Comparison of ENCODE assay signal across 8 mouse cellular contexts in the genomic region with DNA sequence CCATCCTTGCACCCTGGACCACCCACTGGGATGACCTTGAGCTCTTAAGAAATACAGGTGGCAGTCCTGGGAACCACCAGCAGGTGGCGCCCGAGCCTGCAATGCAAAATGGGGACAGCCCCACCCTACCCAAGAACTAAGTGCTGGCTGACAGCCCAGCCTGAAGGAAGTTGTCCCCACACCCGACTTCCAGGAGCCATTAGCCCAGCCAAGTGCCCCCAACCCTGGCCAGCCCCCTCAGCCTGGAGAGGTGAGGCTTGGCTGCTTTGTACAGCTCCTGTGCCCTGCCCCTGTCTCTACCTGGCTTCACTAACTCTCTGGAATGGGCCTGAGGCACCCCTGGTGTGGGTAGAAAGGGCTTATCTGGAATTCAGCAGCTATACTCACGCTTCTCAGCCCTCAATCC. TPM values are rescaled to one million over a fixed set of nuclear protein-coding genes. Genes with fewer than 3 reads are reported as not detected.
DNase-seq lines count a peak whose midpoint lies in the region; ATAC-seq and TF ChIP-seq lines count a peak whose summit lies in the region.

No protein-coding gene starts in this region.

- H3K9ac ChIP-seq in heart, embryonic 12.5 days: peak overlapping the region; percentile 33; the same call in 1 of the 2 replicates
- 0 out of 2 replicates have a peak overlapping the region, but pooled peaks have one; percentile 13 for H3K9ac ChIP-seq in kidney, postnatal 0 days (ENCODE audit: low read depth, low read length)
- no peak overlapping the region for H3K9ac ChIP-seq in liver, embryonic 11.5 days (ENCODE audit: low read depth, low read length)
- no peak overlapping the region for H3K9ac ChIP-seq in stomach, embryonic 15.5 days

- DNase-seq in brain, adult 2 months (ENCODE audit: low read depth, low spot score): peak; percentile 93
- peak; percentile 95 for DNase-seq in kidney, postnatal 0 days (ENCODE audit: low spot score)
- DNase-seq in liver, embryonic 11.5 days (ENCODE audit: low spot score): peak; percentile 84
- peak; percentile 83 to 89 for DNase-seq in natural killer cell, adult 2 months (ENCODE audit: low spot score in 2 of 2)

- no peaks in the 10 kb centered on the region for H3K79me2 ChIP-seq in C2C12 (ENCODE audit: control insufficient read depth, insufficient read depth)

- H3K4me3 ChIP-seq in C2C12 (ENCODE audit: insufficient read depth, poor library complexity, severe bottlenecking): no peak overlapping the region
- H3K4me3 ChIP-seq in heart, embryonic 12.5 days: no peak overlapping the region
- H3K4me3 ChIP-seq in kidney, postnatal 0 days (replicated peaks; ENCODE audit: low read depth, low read length): no peak overlapping the region
- H3K4me3 ChIP-seq in liver, embryonic 11.5 days (ENCODE audit: low read depth, low read length): no peak overlapping the region
- no peak overlapping the region for H3K4me3 ChIP-seq in stomach, embryonic 15.5 days (replicated peaks)

- H3K4me2 ChIP-seq in heart, embryonic 12.5 days: peak overlapping the region; percentile 16; the same call in 1 of the 2 replicates
- peak overlapping the region; percentile 38; the same call in 1 of the 2 replicates for H3K4me2 ChIP-seq in kidney, postnatal 0 days (ENCODE audit: low read length)
- H3K4me2 ChIP-seq in liver, embryonic 11.5 days: no peak overlapping the region
- peak overlapping the region; percentile 46; the same call in 1 of the 2 replicates for H3K4me2 ChIP-seq in stomach, embryonic 15.5 days

- H3K27ac ChIP-seq in heart, embryonic 12.5 days (ENCODE audit: poor library complexity, severe bottlenecking): peak overlapping the region; percentile 48; the same call in 1 of the 2 replicates
- peak overlapping the region; percentile 81 for H3K27ac ChIP-seq in kidney, postnatal 0 days
- no peak overlapping the region for H3K27ac ChIP-seq in liver, embryonic 11.5 days (ENCODE audit: low read depth, low read length)
- H3K27ac ChIP-seq in stomach, embryonic 15.5 days: peak overlapping the region; percentile 72

- peaks cover 1% of the 10 kb centered on the region for H3K79me3 ChIP-seq in C2C12 (ENCODE audit: low read depth)

- H3K36me3 ChIP-seq in C2C12 (ENCODE audit: control insufficient read depth, insufficient read depth): peaks cover 5% of the 10 kb centered on the region
- H3K36me3 ChIP-seq in heart, embryonic 12.5 days: peaks cover 16% of the 10 kb centered on the region
- H3K36me3 ChIP-seq in kidney, postnatal 0 days (ENCODE audit: insufficient read depth, low read length): no peaks in the 10 kb centered on the region
- H3K36me3 ChIP-seq in liver, embryonic 11.5 days (ENCODE audit: control insufficient read depth, insufficient read depth, low read length): no peaks in the 10 kb centered on the region
- H3K36me3 ChIP-seq in stomach, embryonic 15.5 days: no peaks in the 10 kb centered on the region; the same call in none of the 2 replicates

- H3K9me3 ChIP-seq in heart, embryonic 12.5 days (replicated peaks): no peaks in the 10 kb centered on the region
- H3K9me3 ChIP-seq in kidney, postnatal 0 days (replicated peaks; ENCODE audit: low read length): no peaks in the 10 kb centered on the region
- H3K9me3 ChIP-seq in liver, embryonic 11.5 days (ENCODE audit: control insufficient read depth, low read length): no peaks in the 10 kb centered on the region
- no peaks in the 10 kb centered on the region for H3K9me3 ChIP-seq in stomach, embryonic 15.5 days

- peaks cover 50% of the 10 kb centered on the region for H3K4me1 ChIP-seq in heart, embryonic 12.5 days (replicated peaks)
- peaks cover 49% of the 10 kb centered on the region for H3K4me1 ChIP-seq in kidney, postnatal 0 days (replicated peaks; ENCODE audit: insufficient read depth, low read length)
- peaks cover 21% of the 10 kb centered on the region for H3K4me1 ChIP-seq in liver, embryonic 11.5 days (replicated peaks; ENCODE audit: control insufficient read depth, insufficient read depth, low read length)
- peaks cover 66% of the 10 kb centered on the region for H3K4me1 ChIP-seq in stomach, embryonic 15.5 days

- peak; percentile 72 for TF ChIP-seq CTCF in C2C12 (IDR thresholded peaks at IDR 0.05; ENCODE audit: control insufficient read depth, insufficient read depth, insufficient read length)
- TF ChIP-seq CTCF in kidney, postnatal 0 days (IDR thresholded peaks at IDR 0.05; ENCODE audit: low read depth): peak; percentile 99

- peak; percentile 77 for ATAC-seq in erythroblast, adult 5-6 weeks (replicated peaks; ENCODE audit: low FRiP score, poor library complexity, severe bottlenecking)
- ATAC-seq in heart, embryonic 12.5 days (ENCODE audit: insufficient number of reproducible peaks, low FRiP score): peak; percentile 72
- peak; percentile 81 for ATAC-seq in kidney, postnatal 0 days (replicated peaks; ENCODE audit: low FRiP score, low read depth)
- peak; percentile 52 for ATAC-seq in liver, embryonic 11.5 days (replicated peaks; ENCODE audit: low FRiP score)
- ATAC-seq in stomach, embryonic 15.5 days (ENCODE audit: insufficient read depth, low FRiP score, low read depth): peak; percentile 17; the same call in 1 of the 2 replicates

- no peak overlapping the region for H3ac ChIP-seq in C2C12 (ENCODE audit: control insufficient read depth, insufficient read length, low read depth)

- WGBS in heart, embryonic 12.5 days: 3% methylated on average over 4 of the region's 4 CpGs
- 8% methylated on average over 4 of the region's 4 CpGs for WGBS in kidney, postnatal 0 days
- 6% methylated on average over 4 of the region's 4 CpGs for WGBS in liver, embryonic 11.5 days
- WGBS in stomach, embryonic 15.5 days: 4% methylated on average over 4 of the region's 4 CpGs

- H3K27me3 ChIP-seq in C2C12 (ENCODE audit: control insufficient read depth, insufficient read depth, insufficient read length): no peaks in the 10 kb centered on the region
- peaks cover 5% of the 10 kb centered on the region; the same call in 1 of the 2 replicates for H3K27me3 ChIP-seq in heart, embryonic 12.5 days (replicated peaks)
- no peaks in the 10 kb centered on the region for H3K27me3 ChIP-seq in kidney, postnatal 0 days (ENCODE audit: insufficient read depth, low read length)
- no peaks in the 10 kb centered on the region for H3K27me3 ChIP-seq in liver, embryonic 11.5 days (replicated peaks; ENCODE audit: control insufficient read depth, insufficient read depth, low read length)
- H3K27me3 ChIP-seq in stomach, embryonic 15.5 days (replicated peaks): no peaks in the 10 kb centered on the region

TF ChIP-seq in C2C12, 6 proteins besides CTCF, POLR2A, EP300 and RAD21 (continues in another document):
- TF ChIP-seq MAX (IDR thresholded peaks at IDR 0.05) (no peak), MYOD1 (IDR thresholded peaks at IDR 0.05; ENCODE audit: control insufficient read depth, insufficient read length, low read depth) (no peak)

RNA-seq across cellular contexts. Expression of a gene that starts 4.1 kb away (rescaled TPM):
- 0.56 TPM for polyA plus RNA-seq in C2C12 (2012; fragmentation: generic; extraction: Trizol)
- 0.21 TPM in 1 of 2 replicates, not detected in the other for total RNA-seq in erythroblast, adult 5-6 weeks (2015; ENCODE audit: low replicate concordance)
- total RNA-seq in erythroblast, adult 5-6 weeks (2017; ENCODE audit: low replicate concordance): 0.56 and 0.60 TPM in 2 replicates
- 0.32 and 0.60 TPM in 2 replicates for polyA plus RNA-seq in heart, embryonic 12.5 days (2016; fragmentation: Nextera tagmentation; extraction: Ambion mirVana)
- 9.4 and 9.8 TPM in 2 replicates for polyA plus RNA-seq in kidney, postnatal 0 days (2015; fragmentation: Nextera tagmentation; extraction: Ambion mirVana)
- polyA plus RNA-seq in liver, embryonic 11.5 days (2014; fragmentation: Nextera tagmentation; extraction: Ambion mirVana): 0.49 and 0.53 TPM in 2 replicates
- 4.4 and 5.4 TPM in 2 replicates for polyA plus RNA-seq in stomach, embryonic 15.5 days (2015; fragmentation: Nextera tagmentation; extraction: Ambion mirVana)

RNA-seq across cellular contexts. Expression of a gene that starts 9.9 kb away (rescaled TPM):
- 81.8 TPM for polyA plus RNA-seq in C2C12 (2012; fragmentation: generic; extraction: Trizol)
- total RNA-seq in erythroblast, adult 5-6 weeks (2015; ENCODE audit: low replicate concordance): 4.4 and 16.7 TPM in 2 replicates
- total RNA-seq in erythroblast, adult 5-6 weeks (2017; ENCODE audit: low replicate concordance): 5.2 and 8.6 TPM in 2 replicates
- 175 and 180 TPM in 2 replicates for polyA plus RNA-seq in heart, embryonic 12.5 days (2016; fragmentation: Nextera tagmentation; extraction: Ambion mirVana)
- 197 and 212 TPM in 2 replicates for polyA plus RNA-seq in kidney, postnatal 0 days (2015; fragmentation: Nextera tagmentation; extraction: Ambion mirVana)
- 113 and 114 TPM in 2 replicates for polyA plus RNA-seq in liver, embryonic 11.5 days (2014; fragmentation: Nextera tagmentation; extraction: Ambion mirVana)
- polyA plus RNA-seq in stomach, embryonic 15.5 days (2015; fragmentation: Nextera tagmentation; extraction: Ambion mirVana): 183 and 191 TPM in 2 replicates

RNA-seq across cellular contexts. Expression of a gene that starts 36.6 kb away (rescaled TPM):
- polyA plus RNA-seq in C2C12 (2012; fragmentation: generic; extraction: Trizol): 26.6 TPM
- total RNA-seq in erythroblast, adult 5-6 weeks (2015; ENCODE audit: low replicate concordance): 5.2 and 9.0 TPM in 2 replicates
- 22.3 and 30.6 TPM in 2 replicates for total RNA-seq in erythroblast, adult 5-6 weeks (2017; ENCODE audit: low replicate concordance)
- polyA plus RNA-seq in heart, embryonic 12.5 days (2016; fragmentation: Nextera tagmentation; extraction: Ambion mirVana): 24.4 and 28.7 TPM in 2 replicates
- polyA plus RNA-seq in kidney, postnatal 0 days (2015; fragmentation: Nextera tagmentation; extraction: Ambion mirVana): 31.0 and 33.2 TPM in 2 replicates
- 23.3 and 24.3 TPM in 2 replicates for polyA plus RNA-seq in liver, embryonic 11.5 days (2014; fragmentation: Nextera tagmentation; extraction: Ambion mirVana)
- polyA plus RNA-seq in stomach, embryonic 15.5 days (2015; fragmentation: Nextera tagmentation; extraction: Ambion mirVana): 29.2 and 34.8 TPM in 2 replicates

RNA-seq across cellular contexts. Expression of a gene that starts 52.6 kb away (rescaled TPM):
- 271 TPM for polyA plus RNA-seq in C2C12 (2012; fragmentation: generic; extraction: Trizol)
- total RNA-seq in erythroblast, adult 5-6 weeks (2015; ENCODE audit: low replicate concordance): 20.1 and 40.0 TPM in 2 replicates
- 36.5 and 37.3 TPM in 2 replicates for total RNA-seq in erythroblast, adult 5-6 weeks (2017; ENCODE audit: low replicate concordance)
- polyA plus RNA-seq in heart, embryonic 12.5 days (2016; fragmentation: Nextera tagmentation; extraction: Ambion mirVana): 117 and 128 TPM in 2 replicates
- 110 and 128 TPM in 2 replicates for polyA plus RNA-seq in kidney, postnatal 0 days (2015; fragmentation: Nextera tagmentation; extraction: Ambion mirVana)
- 375 and 420 TPM in 2 replicates for polyA plus RNA-seq in liver, embryonic 11.5 days (2014; fragmentation: Nextera tagmentation; extraction: Ambion mirVana)
- polyA plus RNA-seq in stomach, embryonic 15.5 days (2015; fragmentation: Nextera tagmentation; extraction: Ambion mirVana): 180 and 185 TPM in 2 replicates

RNA-seq across cellular contexts. Expression of a gene that starts 54.4 kb away (rescaled TPM):
- 41.0 TPM for polyA plus RNA-seq in C2C12 (2012; fragmentation: generic; extraction: Trizol)
- total RNA-seq in erythroblast, adult 5-6 weeks (2015; ENCODE audit: low replicate concordance): 12.9 and 25.7 TPM in 2 replicates
- total RNA-seq in erythroblast, adult 5-6 weeks (2017; ENCODE audit: low replicate concordance): 15.6 and 19.5 TPM in 2 replicates
- 45.1 and 47.4 TPM in 2 replicates for polyA plus RNA-seq in heart, embryonic 12.5 days (2016; fragmentation: Nextera tagmentation; extraction: Ambion mirVana)
- polyA plus RNA-seq in kidney, postnatal 0 days (2015; fragmentation: Nextera tagmentation; extraction: Ambion mirVana): 30.2 and 35.3 TPM in 2 replicates
- 75.9 and 77.1 TPM in 2 replicates for polyA plus RNA-seq in liver, embryonic 11.5 days (2014; fragmentation: Nextera tagmentation; extraction: Ambion mirVana)
- polyA plus RNA-seq in stomach, embryonic 15.5 days (2015; fragmentation: Nextera tagmentation; extraction: Ambion mirVana): 55.1 and 62.6 TPM in 2 replicates

Comparison
In these comparisons a context has a peak if more than half of its experiments do, and no peak if none do; other contexts are left out.
1. ATAC-seq: peak in every context shown above with its lines; median percentile 81 in kidney, postnatal 0 days; 77 in erythroblast, adult 5-6 weeks; 72 in heart, embryonic 12.5 days; 52 in liver, embryonic 11.5 days; 17 in stomach, embryonic 15.5 days.
2. H3K9ac ChIP-seq: peak in heart, embryonic 12.5 days (single experiment) and kidney, postnatal 0 days (single experiment); none in liver, embryonic 11.5 days (single experiment) and stomach, embryonic 15.5 days (single experiment).
3. Peak in every context shown above with its lines, with median percentiles within 50 percentile points of each other: DNase-seq.